Mouse (Mus musculus) urinary bladder, postnatal 14 days (tissue): ENCODE measurements around the gene Kcnb1.
A peak's percentile ranks its signal among the peaks of the same experiment; 100 is the strongest.

Source experiments
- DNase-seq: peaks from one replicate; pipeline ENCODE4 v3.0.0; 2021; ENCODE audit warnings: low spot score

Gene Kcnb1

DNA sequence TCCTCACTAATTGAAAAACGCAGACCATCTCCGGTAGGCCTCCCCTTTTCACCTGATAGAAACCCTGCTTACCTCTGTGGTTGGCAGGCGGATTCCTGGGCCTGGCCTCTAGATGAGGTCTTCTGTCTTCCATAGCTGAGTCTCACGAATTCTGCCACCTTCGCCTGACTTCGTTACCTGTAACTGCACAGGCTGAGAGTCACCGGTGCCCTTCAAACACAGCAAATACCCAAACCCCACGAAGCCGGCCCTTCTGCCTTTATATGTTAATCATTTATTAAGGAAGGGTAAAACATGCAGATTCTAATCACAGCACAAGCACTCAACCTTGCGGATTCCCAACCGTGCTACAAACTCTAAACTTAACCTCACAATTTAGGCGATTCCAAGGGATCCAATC lies 130.0 kb downstream of the Kcnb1 start:
- DNase-seq = peak; percentile 44

DNA sequence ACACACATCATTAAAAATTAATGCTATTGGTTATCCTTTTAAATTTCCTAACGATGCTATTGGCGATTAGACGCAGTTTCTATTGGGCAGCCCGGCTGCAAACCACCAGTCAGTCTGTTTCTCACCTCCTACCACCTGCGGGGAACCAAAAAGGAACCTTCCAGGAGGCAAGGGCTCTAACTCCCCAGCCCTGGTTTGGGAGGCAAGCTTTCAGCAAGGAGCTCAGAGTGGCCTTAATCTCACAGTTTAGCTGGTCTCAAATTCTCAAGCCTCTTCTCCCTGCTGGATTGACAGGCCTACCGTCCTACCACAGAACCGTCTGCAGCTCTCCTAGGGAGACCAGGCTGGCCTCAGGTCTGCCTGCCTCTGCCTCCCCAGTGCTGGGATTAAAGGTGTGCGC lies 130.4 kb downstream of the Kcnb1 start:
- DNase-seq = no peak

DNA sequence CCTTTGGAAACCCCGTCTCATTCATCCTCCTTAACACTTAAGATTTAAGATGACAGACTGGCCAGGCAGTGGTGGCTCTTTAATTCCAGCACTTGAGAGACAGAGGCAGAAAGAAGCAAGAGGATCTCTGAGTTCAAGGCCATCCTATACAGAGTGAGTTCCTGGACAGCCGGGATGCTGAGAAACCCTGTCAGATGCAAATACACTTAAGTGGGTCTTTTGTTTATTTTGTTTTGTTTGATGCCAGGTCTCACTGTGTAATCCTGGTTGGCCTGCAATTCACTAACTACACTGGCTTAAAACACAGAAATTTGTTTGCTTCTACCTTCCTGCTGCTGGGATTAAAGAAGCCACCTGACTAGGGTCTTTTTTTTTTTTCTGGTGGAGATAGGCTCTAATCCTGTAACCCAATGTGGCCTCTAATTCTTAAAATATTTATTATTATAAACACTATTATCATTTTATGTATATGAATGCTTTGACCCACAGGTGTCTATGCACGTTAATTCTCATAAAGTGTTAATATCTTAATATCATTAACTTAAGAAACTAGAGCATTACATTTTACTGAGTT lies 131.1 kb downstream of the Kcnb1 start:
- no peak for DNase-seq

DNA sequence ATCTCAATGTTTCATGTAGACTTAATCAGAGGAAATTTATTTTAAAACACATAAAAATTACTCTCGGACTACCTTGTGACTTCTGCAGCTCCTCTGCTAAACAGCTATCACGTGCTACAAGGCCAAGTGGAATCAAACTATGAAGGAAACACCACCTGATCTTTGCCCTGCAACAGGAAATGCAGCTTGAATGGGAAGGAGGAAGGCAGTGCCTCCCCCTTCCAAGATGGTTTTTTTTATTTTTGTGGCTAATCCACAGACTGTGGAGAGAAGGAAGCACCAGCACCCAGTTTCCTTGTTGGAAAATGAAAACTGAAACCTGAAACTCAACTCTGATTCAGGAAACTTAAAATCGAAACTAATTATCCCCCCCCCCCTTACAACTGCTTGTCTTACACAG lies 131.8 kb downstream of the Kcnb1 start:
- no peak for DNase-seq

DNA sequence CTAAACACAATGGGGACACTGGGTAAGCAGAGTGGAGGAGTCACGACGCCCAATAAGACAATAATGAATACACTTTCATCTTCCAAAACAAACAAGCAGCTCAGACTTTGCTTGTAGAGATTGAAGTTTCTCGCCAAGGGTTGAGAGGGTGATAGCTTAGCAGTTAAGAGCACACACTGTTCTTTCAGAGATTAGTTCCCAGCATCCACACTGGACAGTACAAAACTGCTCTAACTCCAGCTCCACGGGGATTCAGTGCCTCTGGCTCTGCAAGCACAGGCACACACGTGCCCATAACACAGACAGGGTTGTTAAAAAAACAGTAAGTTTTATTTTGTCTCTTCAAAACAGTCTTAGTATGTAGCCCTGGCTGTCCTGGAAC lies 133.0 kb downstream of the Kcnb1 start:
- DNase-seq = no peak

DNA sequence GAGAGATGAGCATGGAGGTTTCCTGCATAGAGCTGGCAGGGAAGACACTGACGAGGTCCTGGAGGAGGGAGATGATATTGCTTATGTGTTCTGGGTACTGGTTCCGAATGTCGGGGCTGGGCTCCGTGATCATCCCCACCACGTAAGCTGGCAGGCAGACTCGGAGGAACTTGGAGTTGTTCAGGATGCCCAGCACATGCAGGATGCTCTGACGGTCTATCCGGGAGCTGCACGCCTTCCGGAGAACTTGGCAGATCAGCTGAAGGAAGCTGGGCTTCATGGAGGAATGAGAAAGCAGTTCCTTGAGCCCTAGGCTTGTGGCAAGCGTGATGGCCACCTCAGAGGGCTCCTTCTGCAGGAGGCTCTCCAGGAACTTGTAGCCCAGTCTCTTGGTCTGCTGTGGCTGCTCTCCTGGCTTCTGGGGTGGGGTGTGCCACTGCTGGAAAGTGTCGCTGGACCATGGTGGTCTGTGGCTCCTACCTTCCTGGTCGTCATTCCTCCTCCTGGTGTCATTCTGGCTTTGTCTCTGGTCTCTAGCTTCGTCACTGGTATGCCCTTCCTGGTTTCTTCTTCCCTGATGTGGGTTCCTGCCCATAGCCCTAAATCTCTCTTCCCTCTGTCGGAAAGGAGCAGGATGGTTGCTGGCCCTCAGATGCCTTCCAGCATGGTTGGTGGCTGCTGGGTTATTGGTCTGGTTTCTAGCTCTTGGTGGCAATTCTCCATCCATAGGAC lies 133.6 kb downstream of the Kcnb1 start:
- no peak for DNase-seq

DNA sequence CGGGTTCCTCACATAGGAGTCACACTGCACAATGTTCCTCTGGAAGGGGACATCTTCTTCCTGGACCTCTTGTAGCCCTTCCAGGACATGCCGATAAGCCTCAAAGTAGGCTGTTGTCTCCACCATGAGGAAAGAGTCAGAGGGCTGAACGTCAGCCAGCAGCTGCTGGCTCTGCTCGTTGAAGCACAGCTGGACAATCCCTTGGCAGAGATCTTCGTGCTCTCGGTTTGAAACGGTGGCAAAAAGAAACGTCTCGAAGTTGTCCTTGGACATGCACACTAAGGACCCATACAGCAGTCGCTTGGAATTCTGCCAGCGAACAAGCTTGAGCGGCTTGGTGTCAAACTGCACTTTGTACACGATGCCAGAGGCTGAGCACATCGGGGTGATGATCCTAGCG lies 134.6 kb downstream of the Kcnb1 start:
- peak; percentile 63 for DNase-seq

DNA sequence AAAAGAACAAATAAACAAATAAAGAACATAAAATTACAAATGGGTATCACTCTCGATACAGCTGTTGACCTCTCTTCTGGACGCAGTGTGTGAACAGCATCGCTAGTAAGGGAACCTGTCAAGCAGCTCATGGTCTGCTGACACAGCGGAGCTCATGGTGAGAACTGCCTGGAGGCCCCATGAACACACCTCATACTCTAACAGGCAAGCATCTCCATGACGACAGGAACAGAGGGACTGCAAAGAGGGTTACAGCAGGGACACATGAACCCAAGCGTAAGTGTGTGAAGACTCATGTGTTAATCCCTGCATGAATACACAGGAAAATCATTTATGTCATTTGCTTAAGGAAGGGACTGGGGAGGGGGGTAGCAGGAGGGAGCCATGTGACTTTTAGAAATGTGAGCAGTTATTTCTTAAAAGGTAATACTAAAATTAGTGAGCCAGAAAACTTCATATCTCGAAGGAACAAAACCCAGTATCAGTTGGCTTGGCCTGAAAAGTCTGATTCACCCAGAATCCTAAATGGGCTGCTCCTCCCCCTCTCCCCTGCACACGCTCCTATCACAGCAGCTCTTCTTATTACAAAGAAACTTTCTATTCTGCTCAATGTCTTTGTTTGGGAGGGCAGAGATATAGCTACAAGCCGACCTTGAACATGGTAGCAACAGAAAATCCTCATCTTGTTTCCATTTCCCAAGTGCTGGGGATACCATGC lies 136.7 kb downstream of the Kcnb1 start:
- no peak for DNase-seq

DNA sequence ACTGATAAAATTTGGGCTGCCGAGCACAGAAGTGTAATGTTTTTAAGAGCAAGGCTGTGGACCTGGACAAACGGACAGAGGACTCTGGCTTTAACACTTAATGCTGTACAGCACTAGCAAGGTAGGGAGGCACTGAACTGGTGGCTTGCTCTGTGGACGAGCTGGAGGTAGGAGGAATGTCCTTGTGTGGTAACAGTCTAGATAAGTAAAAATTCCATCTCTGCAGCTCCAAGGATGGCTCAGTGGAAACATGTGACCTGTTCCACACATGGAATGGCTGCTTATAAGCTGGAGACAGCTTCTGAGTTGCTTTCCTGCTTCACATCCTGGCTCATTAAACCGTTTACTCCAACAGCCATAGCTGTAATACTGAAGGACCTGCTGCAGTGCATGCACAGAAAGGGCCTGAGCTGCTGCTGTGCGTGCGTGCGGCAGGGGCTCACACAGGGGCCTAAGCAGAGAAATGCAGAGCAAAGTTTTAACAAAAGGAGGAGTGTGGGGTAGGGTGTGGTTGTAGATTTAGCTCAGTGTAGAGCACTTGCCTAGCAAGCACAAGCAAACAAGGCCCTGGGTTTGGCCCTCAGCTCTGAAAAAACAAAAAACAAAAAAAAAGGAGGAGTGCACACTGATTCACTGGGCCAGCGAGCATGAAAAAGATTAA lies 141.1 kb downstream of the Kcnb1 start:
- no peak for DNase-seq

DNA sequence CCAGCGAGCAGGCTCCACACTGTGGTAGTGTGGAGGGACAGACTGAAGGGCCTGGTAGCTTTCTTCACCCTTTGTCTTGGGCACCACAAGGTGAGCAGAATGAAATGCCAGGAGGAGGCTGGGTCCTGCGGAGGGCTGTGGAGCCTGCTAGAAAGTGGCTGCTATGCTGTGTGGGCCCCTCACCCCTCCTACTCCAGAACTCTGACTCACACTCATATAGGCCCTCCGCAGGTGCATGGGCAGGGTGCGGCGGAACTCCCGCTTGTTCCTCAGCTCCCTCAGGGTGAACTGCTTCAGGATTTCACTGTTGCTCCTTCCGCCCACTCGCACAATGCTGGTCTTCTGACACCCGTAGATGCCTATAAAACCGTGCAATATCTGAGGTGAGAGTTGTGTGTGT lies 141.7 kb downstream of the Kcnb1 start:
- no peak for DNase-seq
